Mouse (Mus musculus) cortical plate, adult 2 months (tissue): ENCODE measurements at regions not wholly inside any gene's neighbourhood (a gene's known extent, or its start where the extent isn't known, plus 50 kb on each side); places are given as distances from the start of the nearest gene placed in this dataset.

Source experiments
- CTCF ChIP-seq: fragments of 200-500 bp; IDR thresholded peaks from 2 replicates; pipeline ENCODE4 v1.5.1; 2011; ENCODE audit warnings: mild to moderate bottlenecking, control low read depth, low read length; ENCODE audit not compliant: insufficient read depth; ENCODE audit errors: extremely low read depth
- POLR2A ChIP-seq: fragments of 200-500 bp; IDR thresholded peaks from 2 replicates; pipeline ENCODE4 v1.6.1; 2011; ENCODE audit warnings: mild to moderate bottlenecking, low read length, control low read depth; ENCODE audit not compliant: insufficient read depth; ENCODE audit errors: extremely low read depth

- no peak for TF ChIP-seq POLR2A
- no peak for TF ChIP-seq CTCF
Observed at GRCm38 (mm10) chr2:50755616-50756450, 393.1 kb downstream of the Rnd3 start.
